Mouse (Mus musculus): Measurements from ENCODE around the gene Nat8f2. TPM values are rescaled to one million over a fixed set of nuclear protein-coding genes. Genes with fewer than 3 reads are reported as not detected.
"Not testable (repeated sequence)": the region's sequence is repeated elsewhere in the genome, so short reads cannot be mapped to it uniquely, and the experiment has no call there.

The Nat8f2 gene
- total RNA-seq, 2 experiments from 2014 or later, result 2.4 to 4.2 TPM

DNA sequence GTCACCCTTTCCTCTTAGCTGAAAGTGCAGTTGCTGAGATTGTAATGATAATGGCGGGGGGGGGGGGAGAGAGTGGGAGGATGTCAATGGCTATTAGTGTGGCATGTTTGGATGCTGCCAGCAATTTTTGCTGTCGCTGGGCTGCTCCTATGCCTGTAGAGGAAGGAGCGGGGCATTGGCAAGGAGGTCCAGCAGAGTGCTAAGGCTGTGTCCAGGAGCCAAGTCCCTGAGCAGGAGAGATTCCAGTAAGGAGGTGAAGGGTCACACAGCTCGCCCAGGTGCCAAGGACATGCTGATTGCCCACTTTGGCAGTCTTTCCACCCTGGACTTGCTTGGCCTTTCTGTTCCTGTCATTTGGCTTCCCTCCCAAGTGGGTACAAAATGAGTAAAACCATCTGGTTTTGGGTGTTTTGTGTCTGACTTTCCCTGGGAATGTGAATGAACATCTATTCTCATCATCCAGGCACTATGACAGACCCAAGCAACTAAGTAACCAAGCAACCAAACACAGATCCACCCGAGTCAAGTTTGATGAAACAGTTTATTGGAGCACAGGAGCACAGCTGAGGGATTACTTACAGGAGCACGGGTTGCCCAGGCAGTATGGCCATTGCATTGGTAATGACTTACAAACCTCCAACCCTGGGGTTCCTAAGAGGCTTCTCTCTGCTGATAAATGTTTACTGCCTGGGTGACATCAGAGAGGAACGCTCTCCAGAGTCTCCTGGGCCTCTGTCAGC is 3.9 kb downstream of the Nat8f2 start:
- peak in 1 of 2 experiments; percentile 40 for DNase-seq (ENCODE audit: low spot score in 2 of 2)

DNA sequence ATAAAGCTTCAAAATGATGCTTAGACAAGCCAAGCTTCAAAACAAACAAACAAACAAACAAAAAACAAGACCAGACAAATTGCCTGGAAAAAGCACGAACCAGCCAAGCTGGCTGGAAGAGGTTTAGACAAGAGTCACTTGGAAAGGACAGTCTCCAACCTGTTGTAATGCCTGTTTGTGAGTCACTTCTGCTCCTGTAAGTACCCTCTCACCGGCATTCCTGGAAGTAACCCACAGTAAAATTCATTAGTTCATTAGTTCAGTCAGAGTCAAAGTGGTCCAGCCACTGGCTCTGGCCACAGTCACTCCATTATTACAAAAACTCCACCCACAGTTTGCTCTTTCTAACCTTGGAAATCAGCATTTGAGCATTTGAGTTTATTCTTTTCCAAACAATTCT is 5.1 kb downstream of the Nat8f2 start:
- DNase-seq (ENCODE audit: low spot score in 2 of 2), result no peak

DNA sequence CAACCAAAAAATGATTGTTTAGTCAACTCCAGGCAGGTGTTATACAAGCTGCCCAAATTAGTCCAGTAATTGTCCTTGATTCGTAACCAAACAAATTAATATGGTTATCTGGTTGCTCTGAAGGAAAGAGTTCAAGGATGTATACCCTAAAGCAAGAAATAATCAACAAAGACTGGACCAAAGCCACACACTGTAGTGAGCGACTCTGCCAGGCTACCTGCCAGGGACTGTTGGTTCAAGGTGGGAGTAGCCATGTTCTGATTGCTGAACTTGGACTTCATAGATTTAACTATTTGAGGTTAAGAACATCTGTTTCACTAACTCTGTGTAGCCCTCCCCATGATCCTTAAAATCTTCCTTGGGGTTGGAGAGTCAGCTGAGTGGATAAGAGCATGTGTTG is 5.8 kb downstream of the Nat8f2 start:
- no peak for DNase-seq (ENCODE audit: low spot score in 2 of 2)

DNA sequence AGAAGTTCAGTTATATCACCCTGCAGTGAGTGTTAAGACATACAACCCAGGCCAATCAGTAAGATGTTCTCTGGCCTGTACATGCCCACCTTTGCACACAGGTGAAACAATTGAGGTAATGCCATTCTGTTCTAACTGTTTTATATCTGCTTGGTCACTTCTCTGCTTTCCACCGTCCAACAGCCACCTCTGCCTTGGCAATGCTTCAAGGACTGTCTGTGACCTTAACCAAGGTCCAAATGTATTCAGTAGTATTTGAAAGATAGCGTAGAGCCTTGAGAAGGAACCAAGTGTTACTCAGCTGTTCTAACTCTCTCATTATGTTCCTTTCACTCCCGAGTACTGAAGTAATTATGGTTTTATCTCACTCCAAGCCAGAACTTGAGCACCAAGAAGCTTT is 6.4 kb downstream of the Nat8f2 start:
- no peak for DNase-seq (ENCODE audit: low spot score in 2 of 2)

DNA sequence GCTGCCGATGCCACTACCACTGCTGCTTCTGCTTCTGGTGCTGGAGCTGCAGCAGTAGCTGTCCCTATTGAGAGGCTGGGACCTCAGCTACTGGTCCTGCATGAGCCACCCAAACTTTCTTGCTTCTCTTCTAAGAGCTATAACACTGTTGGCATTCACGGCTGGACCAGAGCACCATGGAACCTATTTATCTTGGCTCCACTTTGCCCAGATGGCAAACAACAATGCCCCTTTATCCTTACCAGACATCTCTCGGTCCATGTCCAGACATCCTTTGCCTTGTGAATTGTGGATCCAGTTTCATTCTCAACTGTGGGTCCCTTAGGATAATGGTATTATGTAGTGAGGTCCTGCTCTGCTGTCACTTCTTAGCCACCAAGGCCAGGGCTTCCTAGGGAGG is 7.7 kb downstream of the Nat8f2 start:
- no peak for DNase-seq (ENCODE audit: low spot score in 2 of 2)

DNA sequence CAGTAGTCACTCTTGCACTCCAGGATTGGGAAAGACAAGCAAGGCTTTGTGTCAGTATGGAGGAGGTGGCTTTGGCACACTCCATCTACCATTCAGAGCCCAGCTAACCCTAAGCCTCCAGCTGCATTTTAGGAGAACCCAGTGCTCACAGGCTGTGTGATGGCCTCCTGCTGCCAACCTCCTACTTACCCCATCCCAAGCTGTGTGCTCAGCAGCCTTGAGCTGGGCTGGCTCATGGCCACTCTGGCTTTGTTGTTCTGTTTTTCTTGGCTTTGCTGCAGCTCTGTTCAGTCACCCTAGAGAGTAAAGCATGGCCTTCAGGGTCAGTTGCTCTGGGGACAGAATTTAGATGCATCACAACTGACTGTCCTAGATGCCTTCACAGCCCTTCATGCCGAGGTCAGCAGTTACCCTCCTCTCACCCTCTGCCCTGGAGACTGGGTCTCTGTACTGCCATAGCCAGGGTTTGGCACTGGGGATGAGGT is 12.7 kb downstream of the Nat8f2 start:
- DNase-seq (ENCODE audit: low spot score in 2 of 2), result peak; percentile 37 to 84

DNA sequence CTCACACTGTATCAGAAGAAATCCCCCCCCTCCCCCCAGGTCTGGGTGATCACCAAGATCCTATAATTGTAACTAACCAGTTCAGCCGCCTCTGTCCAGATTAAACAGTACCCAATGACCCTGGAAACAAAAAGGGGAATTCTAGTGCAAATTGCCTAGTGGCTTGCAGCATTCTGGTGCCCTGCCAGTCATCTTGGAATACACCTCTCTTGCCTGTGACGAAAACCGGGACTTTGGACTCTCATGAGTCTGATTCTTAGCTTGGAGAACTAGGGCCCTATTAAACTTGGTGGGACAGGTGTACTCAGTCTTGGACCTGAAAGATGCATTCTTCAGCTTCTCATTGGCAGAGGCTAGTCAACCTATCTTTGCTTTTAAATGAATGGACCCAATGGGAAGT is 15.5 kb downstream of the Nat8f2 start:
- no peak for DNase-seq (ENCODE audit: low spot score in 2 of 2)

DNA sequence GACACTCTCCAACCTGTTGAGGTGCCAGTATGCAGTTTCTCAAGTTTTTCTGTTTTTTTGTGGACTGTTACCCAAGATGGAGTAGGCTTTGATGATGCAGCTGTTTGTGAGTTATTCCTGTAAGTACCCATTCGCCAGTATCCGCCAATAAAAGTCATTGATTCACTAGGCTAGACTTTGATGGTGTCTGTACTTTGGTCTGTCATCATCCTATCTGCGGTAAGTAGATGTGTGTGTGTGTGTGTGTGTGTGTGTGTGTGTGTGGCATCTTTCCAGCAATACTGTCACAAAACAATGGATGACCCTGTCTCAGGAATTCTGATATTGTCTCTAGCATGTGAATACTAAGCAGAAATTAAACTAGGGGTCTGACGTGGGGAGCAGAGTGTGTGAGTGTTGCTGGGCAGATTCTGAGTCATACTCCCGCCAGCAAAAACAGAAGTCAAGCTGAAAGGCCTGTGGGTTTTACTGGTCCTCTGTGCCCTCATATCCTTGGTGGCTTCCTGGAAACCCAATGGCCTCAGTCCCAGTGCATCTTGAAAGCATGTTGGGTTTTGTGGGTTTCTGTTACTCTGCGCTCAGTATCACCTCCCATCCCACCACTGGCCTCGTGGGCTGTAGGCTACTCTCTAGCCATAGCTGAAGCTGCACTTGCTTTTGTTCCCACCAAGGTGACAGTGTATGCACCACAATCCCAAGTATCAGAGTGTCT is 17.7 kb downstream of the Nat8f2 start:
- DNase-seq (ENCODE audit: low spot score in 2 of 2), result no peak

DNA sequence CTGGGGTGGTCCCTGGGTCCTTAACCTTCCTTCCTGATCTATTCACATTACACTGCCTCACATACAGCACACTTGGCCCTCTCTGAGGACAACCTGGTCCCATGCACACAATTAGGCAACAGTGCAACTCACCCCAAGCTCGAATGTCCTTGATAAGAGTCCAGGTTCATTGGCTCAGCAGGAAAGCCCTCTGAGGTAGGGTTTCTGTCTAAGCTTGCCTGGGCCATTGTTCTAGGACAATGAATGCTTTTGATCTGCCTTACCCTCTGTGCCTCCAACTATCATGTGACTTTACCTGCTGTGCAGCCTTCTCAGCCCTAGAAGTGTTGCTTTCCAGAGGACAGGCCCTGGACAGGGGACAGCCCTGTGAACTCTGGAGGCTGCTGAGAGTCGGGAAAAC is 19.7 kb downstream of the Nat8f2 start:
- DNase-seq (ENCODE audit: low spot score in 2 of 2), result no peak

DNA sequence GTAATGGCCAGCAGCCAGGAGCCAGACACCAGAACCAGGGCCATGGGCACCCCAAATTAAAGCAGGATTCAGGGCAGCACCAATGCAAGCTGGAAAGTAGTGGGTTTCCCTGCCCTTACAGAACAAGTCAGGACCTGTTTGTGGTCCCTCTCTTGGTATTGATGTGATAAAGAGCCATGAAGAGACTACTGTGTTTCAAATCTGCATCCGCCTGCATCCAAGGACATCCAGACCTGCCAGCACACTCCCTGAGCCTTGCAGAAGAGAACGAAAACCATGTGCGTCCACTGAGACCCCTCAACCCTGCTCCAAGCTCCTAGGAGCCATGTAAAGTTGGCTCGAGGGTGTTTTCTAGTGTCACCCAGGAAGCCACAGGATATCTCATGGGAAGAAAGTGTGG is 20.8 kb downstream of the Nat8f2 start:
- DNase-seq (ENCODE audit: low spot score in 2 of 2), result no peak

DNA sequence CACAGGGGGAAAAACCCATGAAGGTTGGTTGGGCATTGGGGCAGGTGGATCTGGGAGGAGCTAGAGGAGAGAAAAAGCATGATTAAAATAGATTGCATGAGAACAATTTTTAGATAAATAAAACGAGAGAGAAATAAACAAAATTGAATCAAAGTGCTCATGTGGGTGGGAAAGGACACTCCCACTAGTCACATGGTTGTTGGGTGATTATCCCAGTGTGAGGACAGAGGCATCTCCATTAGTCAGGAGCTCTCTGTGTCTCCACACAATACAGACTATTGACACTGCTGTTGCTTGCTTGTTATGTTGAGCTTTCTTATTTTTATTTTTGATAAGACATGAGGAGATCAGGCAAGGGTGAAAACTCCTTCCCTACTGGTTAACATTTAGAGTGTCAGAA is 22.0 kb downstream of the Nat8f2 start:
- DNase-seq (ENCODE audit: low spot score in 2 of 2), result no peak

DNA sequence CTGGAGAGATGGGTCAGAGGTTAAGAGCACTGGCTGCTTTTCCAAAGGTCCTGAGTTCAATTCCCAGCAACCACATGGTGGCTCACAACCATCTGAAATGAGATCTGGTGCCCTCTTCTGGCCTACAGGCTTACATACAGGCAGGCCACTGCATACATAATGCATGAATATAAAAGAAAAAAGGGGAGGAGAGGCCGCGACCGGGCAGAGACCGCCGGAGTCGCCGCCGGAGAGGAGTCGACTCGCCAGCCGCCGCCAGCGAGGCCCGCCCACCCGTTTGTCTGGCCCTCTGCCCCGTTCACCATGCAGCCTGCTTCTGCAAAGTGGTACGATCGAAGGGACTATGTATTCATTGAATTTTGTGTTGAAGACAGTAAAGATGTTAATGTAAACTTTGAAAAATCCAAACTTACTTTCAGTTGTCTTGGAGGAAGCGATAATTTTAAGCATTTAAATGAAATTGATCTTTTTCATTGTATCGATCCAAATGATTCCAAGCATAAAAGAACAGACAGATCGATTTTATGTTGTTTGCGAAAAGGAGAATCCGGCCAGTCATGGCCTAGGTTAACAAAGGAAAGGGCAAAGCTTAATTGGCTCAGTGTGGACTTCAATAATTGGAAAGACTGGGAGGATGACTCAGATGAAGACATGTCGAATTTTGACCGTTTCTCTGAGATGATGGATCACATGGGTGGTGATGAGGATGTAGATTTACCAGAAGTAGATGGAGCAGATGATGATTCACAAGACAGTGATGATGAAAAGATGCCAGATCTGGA is 25.1 kb downstream of the Nat8f2 start:
- DNase-seq (ENCODE audit: low spot score in 2 of 2), result not testable (repeated sequence)

DNA sequence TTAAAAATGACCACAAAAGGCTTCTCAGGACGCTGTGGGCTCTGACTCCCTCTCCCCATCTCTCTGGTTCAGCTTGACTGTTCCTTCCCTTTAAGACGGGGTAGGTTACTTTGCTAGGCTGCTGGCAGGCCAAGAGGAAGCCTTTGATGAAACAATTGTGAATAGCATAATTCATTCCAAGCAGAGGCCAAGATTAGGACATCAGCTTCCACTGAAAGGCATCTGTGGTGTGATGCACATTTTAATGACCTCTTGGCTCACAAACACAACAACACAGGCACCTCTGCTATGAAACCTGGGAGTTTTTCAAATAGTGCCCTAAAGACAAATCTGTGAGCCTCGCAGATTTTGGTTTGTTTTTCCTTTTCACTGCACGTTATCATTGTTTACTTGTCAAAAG is 29.0 kb downstream of the Nat8f2 start:
- peak in 1 of 2 experiments; percentile 61 for DNase-seq (ENCODE audit: low spot score in 2 of 2)

DNA sequence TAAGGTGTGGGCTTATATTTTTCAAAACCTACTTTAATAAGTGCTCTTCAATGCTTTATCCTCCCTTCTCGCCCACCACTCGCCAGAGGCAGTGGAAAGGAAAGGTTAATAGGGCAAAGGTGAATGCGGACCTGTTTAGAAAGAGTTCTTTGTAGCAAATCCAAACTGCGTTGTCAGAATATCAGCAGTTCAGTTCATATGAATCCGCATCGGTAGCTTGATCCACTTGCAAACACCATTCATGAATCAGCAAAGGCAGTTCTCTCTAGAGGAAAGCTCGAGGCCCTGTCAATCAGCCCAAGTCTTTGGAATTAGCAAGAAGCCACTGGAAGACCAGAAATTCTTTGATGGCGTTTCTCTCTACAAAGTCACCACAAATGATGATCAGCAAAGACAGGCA is 30.3 kb downstream of the Nat8f2 start:
- no peak for DNase-seq (ENCODE audit: low spot score in 2 of 2)

DNA sequence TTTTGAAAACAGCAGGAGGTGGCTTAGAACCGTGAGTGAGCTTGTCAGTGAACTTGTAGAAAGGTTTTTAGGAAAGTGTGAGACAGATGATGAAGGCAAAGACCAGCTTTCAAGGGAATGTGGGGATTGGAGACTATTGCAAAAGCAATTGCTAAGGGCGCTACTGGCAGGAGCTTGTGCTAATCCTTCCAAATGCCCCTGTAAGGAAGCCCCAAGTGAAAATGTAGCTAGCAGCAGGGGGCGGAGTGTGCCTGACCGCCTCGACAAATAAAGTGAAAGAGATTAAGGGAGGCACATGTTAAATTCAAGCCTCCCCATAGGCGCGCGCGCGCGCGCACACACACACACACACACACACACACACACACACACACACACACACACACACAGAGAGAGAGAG is 31.7 kb downstream of the Nat8f2 start:
- DNase-seq (ENCODE audit: low spot score in 2 of 2), result peak in 1 of 2 experiments; percentile 39

DNA sequence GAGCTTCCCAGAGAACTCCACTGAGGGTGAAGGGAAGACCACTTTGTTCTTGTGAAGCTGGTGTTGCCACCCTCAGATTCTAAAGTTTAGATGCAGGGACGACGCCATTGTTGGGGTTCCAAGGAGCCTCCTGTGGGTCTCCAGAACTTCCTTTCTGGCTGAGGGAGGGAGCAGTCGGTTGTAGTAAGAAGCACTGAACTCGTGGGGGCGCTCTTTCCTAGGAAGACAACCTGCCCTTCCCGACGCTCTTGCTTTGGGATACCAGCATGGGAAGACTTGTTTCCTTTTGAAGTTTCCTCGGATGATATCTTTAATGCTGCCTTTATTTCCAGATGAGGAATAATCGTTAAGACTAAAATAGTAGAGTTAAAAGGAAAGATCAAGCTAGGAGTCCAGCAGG is 32.1 kb downstream of the Nat8f2 start:
- peak; percentile 40 to 73 for DNase-seq (ENCODE audit: low spot score in 2 of 2)

DNA sequence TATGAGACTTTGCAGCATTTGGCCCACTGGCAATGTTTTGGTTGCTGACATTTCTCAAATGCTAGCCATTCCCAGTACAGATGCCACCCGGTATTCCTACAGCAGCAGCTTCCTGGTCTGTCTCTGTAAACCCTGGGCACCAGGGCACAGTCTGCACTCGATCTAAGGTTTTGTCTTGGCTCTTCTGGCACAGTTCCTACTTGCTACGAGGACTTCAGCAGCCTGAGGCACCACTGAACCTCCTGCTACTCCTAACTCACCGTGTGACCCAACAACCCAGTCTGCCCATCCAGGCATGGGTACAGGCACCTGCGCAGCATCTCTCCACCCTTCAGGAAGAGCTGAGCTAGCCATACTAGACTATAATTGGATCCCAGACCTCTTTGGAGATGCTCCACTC is 32.9 kb downstream of the Nat8f2 start:
- DNase-seq (ENCODE audit: low spot score in 2 of 2), result not testable (repeated sequence)

DNA sequence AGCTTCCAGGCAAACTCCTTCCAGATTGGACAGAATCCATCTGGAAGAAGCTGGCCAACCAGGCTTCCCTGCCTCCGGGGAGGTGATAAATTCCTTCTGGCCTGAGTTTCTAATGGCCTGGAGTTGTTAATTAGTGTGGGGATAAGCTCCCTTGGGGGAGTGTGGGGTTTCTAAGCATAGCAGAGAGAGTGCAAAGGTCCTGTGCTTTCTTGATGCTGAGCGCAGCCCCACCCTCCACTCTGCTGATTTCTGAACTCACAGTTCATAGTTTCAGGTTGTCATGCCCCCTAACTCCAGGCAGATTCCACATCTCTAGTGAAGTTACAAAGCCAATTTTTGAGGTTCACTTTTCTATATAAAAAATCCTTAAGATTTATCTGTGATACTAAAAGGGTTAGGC is 33.9 kb downstream of the Nat8f2 start:
- not testable (repeated sequence) for DNase-seq (ENCODE audit: low spot score in 2 of 2)

DNA sequence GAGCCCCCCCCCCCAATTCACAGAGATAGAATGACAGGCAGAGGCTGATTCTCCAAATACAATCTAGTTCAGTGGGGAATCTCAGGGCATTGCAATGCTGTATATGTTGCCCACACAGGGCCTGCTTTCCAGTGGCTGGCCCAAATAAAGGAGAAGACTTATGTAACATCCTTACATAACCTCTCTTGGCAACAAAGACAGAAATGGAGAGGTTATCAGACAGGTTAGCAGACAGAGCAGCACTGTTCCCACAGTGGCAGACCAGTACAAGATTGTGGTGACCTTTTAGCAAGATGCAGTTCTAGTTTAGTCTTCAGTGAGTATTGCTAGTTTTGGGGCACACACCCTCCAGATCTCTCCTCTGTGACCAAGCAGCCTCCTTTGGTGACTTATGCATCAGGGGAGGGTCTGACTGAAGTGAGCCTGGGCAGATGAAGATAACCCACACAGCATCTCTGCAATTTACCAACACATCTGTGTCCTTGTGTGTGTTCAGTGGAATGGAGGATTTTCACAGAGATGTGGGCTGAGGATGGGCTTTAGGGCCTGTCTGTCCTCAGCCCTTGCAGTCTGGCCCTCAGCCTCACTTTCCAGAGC is 34.4 kb downstream of the Nat8f2 start:
- DNase-seq (ENCODE audit: low spot score in 2 of 2), result peak in 1 of 2 experiments; percentile 7

DNA sequence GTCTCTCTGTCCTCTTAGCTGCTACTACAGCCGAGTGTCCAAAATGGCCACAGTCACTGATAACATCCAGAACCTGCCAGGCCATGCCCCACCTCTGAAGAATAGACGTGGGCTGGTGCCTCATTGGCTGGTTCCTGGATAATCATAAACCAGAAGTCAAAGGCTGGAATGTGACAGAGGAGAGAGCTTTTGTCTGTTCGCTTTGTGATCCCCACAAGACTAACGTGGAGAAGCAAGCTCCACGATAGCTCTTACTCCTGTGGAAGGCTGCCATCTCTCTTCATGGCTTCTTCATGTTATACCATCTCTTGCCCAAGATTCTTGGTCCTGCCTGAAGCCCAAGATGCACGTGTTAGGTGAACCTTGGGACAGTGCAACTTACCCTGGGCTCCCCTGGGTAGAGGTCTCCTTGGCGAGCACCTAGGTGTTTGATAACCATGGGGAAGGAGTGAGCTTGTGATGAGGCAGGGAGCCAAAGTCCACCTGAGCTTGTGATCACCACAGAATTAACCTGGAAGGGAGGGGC is 37.1 kb downstream of the Nat8f2 start, which contains the start of gene Nat8:
Gene Nat8 (minus strand): TSS at position 287 of the 526 bp plus-strand sequence.
- no peak for DNase-seq (ENCODE audit: low spot score in 2 of 2)

DNA sequence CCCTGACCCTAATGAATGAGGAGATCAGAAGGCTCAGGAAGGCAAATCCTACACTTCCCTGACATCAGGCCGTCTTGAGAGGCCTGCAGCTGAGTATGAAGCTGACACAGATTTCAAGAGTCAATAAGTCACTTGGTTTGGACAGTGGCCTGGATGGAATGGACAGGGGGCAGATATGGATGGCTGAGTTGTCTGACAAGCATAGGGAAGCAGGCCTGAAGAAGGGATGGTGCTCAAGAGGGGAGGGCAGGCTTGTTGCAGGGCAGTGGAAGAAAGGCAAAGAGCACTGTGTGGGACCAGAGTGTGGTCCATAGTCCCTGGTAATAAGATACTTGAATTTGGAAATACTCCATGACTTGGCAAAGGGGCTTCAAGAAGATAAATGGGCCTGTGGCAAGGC is 39.5 kb downstream of the Nat8f2 start:
- no peak for DNase-seq (ENCODE audit: low spot score in 2 of 2)
